Mouse (Mus musculus): ENCODE measurements around the gene Fam110a. TPM values are rescaled to one million over a fixed set of nuclear protein-coding genes. Genes with fewer than 3 reads are reported as not detected.

Gene Fam110a
- polyA plus RNA-seq (2012; rRNA removed) = 8.3 and 8.9 TPM in 2 replicates

- Histone ChIP-seq H3K4me3 (replicated peaks; ENCODE audit: insufficient read depth, low read depth, low read length) (peak within 1 kb of the TSS; percentile 93), H3K27me3 (ENCODE audit: control insufficient read depth, insufficient read depth, low read length) (no peaks in the 10 kb centered on the region), H3K4me1 (ENCODE audit: control insufficient read depth, insufficient read depth, low read length) (peaks cover 18% of the 10 kb centered on the region; the same call in 1 of the 2 replicates), H3K27ac (ENCODE audit: insufficient read depth, low read length) (0 out of 2 replicates have a peak within 1 kb of the TSS, but pooled peaks have one; percentile 36)
- 1% methylated on average over 46 of the region's 46 CpGs for WGBS
- peak; percentile 88 to 89 for DNase-seq
- TF ChIP-seq CTCF (IDR thresholded peaks at IDR 0.05; ENCODE audit: borderline replicate concordance, insufficient read depth, low read depth, low read length) = no peak
- TF ChIP-seq POLR2A (IDR thresholded peaks at IDR 0.05; ENCODE audit: borderline replicate concordance, insufficient read depth, low read length) = peak; percentile 36; the same call in 1 of the 2 replicates
These were observed at the start of gene Fam110a for GRCm38 (mm10) chr2:151979470-151980354. Fam110a (minus strand) TSS chr2:151980219.

- TF ChIP-seq POLR2A (IDR thresholded peaks at IDR 0.05; ENCODE audit: borderline replicate concordance, insufficient read depth, low read length) (no peak), CTCF (IDR thresholded peaks at IDR 0.05; ENCODE audit: borderline replicate concordance, insufficient read depth, low read depth, low read length) (peak; percentile 88)
- no peaks in the 10 kb centered on the region for H3K4me1 ChIP-seq (ENCODE audit: control insufficient read depth, insufficient read depth, low read length)
- peak overlapping the region; percentile 74 for H3K4me3 ChIP-seq (replicated peaks; ENCODE audit: insufficient read depth, low read depth, low read length)
- peak; percentile 84 to 90 for DNase-seq
- H3K27ac ChIP-seq (ENCODE audit: insufficient read depth, low read length) = no peak overlapping the region
- H3K27me3 ChIP-seq (ENCODE audit: control insufficient read depth, insufficient read depth, low read length) = no peaks in the 10 kb centered on the region
- WGBS = 1% methylated on average over 54 of the region's 54 CpGs
These were observed 49.4 kb upstream of the Fam110a start for GRCm38 (mm10) chr2:152029252-152030082.

DNA sequence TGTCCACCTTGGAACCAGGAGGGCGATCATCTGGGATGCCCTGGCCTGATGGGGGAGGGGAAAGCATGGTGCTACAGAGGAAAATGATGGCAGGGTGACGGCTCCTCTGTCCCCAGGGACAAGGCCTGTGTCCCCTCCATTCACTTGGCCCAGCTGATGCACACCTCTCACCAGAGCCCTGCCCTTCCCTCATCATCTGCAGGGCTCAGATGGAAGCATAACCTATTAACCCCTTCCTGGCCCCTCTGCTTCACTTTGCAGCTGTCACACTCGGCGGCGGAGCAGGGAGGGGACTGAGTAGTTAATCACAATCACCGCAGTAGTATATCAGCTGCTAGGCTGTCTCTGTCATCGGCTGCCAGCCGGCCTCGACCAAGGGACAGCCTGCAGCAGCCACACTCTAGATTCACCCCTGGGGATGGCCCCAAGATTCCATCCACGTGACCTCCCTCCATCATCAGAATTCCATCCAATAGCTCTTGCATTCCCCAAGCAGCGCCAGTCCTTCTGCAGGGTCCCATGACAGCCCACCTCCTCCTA lies 44.9 kb upstream of the Fam110a start:
- Histone ChIP-seq H3K27me3 (ENCODE audit: control insufficient read depth, insufficient read depth, low read length) (no peaks in the 10 kb centered on the region), H3K27ac (ENCODE audit: insufficient read depth, low read length) (no peak overlapping the region), H3K4me3 (replicated peaks; ENCODE audit: insufficient read depth, low read depth, low read length) (no peak overlapping the region), H3K4me1 (ENCODE audit: control insufficient read depth, insufficient read depth, low read length) (no peaks in the 10 kb centered on the region)
- TF ChIP-seq POLR2A (IDR thresholded peaks at IDR 0.05; ENCODE audit: borderline replicate concordance, insufficient read depth, low read length) (no peak), CTCF (IDR thresholded peaks at IDR 0.05; ENCODE audit: borderline replicate concordance, insufficient read depth, low read depth, low read length) (no peak)
- DNase-seq = no peak
- 35% methylated on average over 11 of the region's 11 CpGs for WGBS

- no peak overlapping the region for H3K27ac ChIP-seq (ENCODE audit: insufficient read depth, low read length)
- H3K27me3 ChIP-seq (ENCODE audit: control insufficient read depth, insufficient read depth, low read length) = no peaks in the 10 kb centered on the region
- no peaks in the 10 kb centered on the region for H3K4me1 ChIP-seq (ENCODE audit: control insufficient read depth, insufficient read depth, low read length)
- no peak overlapping the region for H3K4me3 ChIP-seq (replicated peaks; ENCODE audit: insufficient read depth, low read depth, low read length)
- TF ChIP-seq CTCF (IDR thresholded peaks at IDR 0.05; ENCODE audit: borderline replicate concordance, insufficient read depth, low read depth, low read length) (no peak), POLR2A (IDR thresholded peaks at IDR 0.05; ENCODE audit: borderline replicate concordance, insufficient read depth, low read length) (no peak)
- DNase-seq = no peak
These were observed 42.0 kb upstream of the Fam110a start for GRCm38 (mm10) chr2:152022022-152022421.

DNA sequence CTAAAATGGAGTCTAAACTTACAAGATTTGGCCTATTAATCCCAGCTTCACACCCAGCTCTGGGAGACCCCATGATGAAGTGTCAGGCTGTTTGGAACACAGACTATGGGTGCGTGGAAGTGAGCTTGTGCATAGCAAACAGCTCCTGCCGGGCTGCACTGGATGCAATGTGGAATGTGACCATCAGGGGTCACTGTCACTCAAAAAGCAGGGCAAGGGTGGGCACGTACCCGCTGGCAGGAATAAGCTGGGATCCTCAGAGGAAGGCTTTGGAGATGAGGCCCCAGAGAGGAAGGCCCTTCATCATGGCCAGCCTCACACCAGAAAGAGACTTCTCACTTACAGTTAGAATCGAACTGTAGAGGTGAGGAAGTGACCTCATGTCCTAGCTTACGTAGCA lies 40.2 kb upstream of the Fam110a start:
- H3K4me1 ChIP-seq (ENCODE audit: control insufficient read depth, insufficient read depth, low read length) = no peaks in the 10 kb centered on the region
- no peak overlapping the region for H3K4me3 ChIP-seq (replicated peaks; ENCODE audit: insufficient read depth, low read depth, low read length)
- no peak for TF ChIP-seq POLR2A (IDR thresholded peaks at IDR 0.05; ENCODE audit: borderline replicate concordance, insufficient read depth, low read length)
- TF ChIP-seq CTCF (IDR thresholded peaks at IDR 0.05; ENCODE audit: borderline replicate concordance, insufficient read depth, low read depth, low read length) = peak; percentile 66
- DNase-seq = peak; percentile 15 to 34
- H3K27me3 ChIP-seq (ENCODE audit: control insufficient read depth, insufficient read depth, low read length) = no peaks in the 10 kb centered on the region
- WGBS = 29% methylated on average over 6 of the region's 6 CpGs
- no peak overlapping the region for H3K27ac ChIP-seq (ENCODE audit: insufficient read depth, low read length)

GRCm38 (mm10) chr2:152016666-152017065 lies 36.6 kb upstream of the Fam110a start:
- no peak for DNase-seq
- no peak for TF ChIP-seq CTCF (IDR thresholded peaks at IDR 0.05; ENCODE audit: borderline replicate concordance, insufficient read depth, low read depth, low read length)
- TF ChIP-seq POLR2A (IDR thresholded peaks at IDR 0.05; ENCODE audit: borderline replicate concordance, insufficient read depth, low read length) = no peak
- Histone ChIP-seq H3K27me3 (ENCODE audit: control insufficient read depth, insufficient read depth, low read length) (no peaks in the 10 kb centered on the region), H3K4me3 (replicated peaks; ENCODE audit: insufficient read depth, low read depth, low read length) (no peak overlapping the region), H3K27ac (ENCODE audit: insufficient read depth, low read length) (no peak overlapping the region), H3K4me1 (ENCODE audit: control insufficient read depth, insufficient read depth, low read length) (no peaks in the 10 kb centered on the region)
- 28% methylated on average over 9 of the region's 9 CpGs for WGBS

DNA sequence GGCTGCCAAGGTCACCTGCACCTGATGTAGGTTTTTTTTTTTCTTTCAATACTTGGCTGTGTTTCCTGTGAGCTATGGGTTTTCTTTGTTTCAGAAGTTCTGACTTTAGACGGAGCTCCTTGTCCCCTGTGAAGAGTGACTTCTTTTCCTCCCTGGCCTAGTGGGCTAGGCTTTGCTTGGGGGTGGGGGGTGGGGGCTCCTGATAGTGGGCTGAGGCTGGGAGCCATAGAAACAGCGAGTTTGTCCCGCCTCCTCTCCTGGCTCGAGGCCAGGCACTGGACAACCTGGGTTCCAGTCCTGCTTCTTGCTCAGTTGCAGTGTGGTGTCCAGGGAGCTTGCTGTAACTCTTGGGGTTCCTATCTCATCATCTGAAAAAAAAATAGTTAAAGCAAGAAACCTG lies 36.0 kb upstream of the Fam110a start:
- H3K4me1 ChIP-seq (ENCODE audit: control insufficient read depth, insufficient read depth, low read length) = no peaks in the 10 kb centered on the region
- DNase-seq = no peak
- H3K27me3 ChIP-seq (ENCODE audit: control insufficient read depth, insufficient read depth, low read length) = no peaks in the 10 kb centered on the region
- no peak overlapping the region for H3K27ac ChIP-seq (ENCODE audit: insufficient read depth, low read length)
- TF ChIP-seq CTCF (IDR thresholded peaks at IDR 0.05; ENCODE audit: borderline replicate concordance, insufficient read depth, low read depth, low read length) (no peak), POLR2A (IDR thresholded peaks at IDR 0.05; ENCODE audit: borderline replicate concordance, insufficient read depth, low read length) (no peak)
- 14% methylated on average over 4 of the region's 4 CpGs for WGBS
- no peak overlapping the region for H3K4me3 ChIP-seq (replicated peaks; ENCODE audit: insufficient read depth, low read depth, low read length)

Measured in cerebellum, adult 2 months (tissue).